In the genomic region with DNA sequence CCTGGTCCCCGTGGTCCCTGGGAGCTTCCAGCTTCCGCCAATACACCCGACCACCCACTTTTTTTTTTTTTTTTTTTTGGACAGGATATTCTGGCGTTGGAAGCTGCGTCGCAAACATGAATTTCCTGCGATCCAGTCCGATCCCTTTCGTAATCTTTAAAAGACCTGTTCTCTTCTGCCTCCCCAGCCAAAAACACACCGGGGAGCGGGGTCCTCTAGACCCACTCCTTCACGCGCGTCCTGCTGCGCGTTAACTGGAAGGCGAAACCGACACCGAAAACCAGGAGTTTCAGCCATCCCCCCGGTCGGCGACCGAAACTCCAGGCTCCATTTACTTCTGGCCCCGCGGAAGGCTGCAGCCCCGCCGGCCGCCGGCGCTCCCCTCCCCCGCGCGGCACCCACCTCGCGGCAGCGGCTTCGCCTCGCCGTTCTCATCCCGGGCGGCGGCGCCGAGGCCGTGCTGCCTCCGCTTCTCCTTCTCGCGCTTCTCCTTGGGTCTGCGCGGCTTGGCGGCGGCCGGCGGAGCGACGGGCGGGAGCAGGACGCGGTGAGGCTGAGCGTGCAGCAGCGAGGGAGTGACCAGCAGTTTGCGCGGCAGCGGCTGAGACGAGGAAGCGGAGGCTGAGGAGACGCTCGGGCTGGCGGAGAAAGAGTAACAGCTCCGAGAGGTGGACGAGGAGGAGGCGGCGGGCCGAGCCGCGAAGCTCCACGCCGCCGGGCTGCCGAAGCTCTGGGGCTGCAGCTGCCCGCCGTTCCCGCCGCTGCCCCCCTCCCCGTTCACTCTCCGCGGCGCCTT, we compare ENCODE assay signal across 8 mouse cellular contexts. TPM values are rescaled to one million over a fixed set of nuclear protein-coding genes. Genes with fewer than 3 reads are reported as not detected.
A peak's percentile ranks its signal among the peaks of the same experiment; 100 is the strongest.
DNase-seq lines count a peak whose midpoint lies in the region; ATAC-seq and TF ChIP-seq lines count a peak whose summit lies in the region.

No protein-coding gene starts in this region.

- under 1% methylated on average over 87 of the region's 88 CpGs for WGBS in heart, embryonic 12.5 days
- under 1% methylated on average over 87 of the region's 88 CpGs for WGBS in lung, embryonic 15.5 days
- 1% methylated on average over 88 of the region's 88 CpGs for WGBS in olfactory bulb, adult 2 months

- peaks cover 14% of the 10 kb centered on the region for H3K4me1 ChIP-seq in heart, embryonic 12.5 days (replicated peaks)
- H3K4me1 ChIP-seq in lung, embryonic 15.5 days: peaks cover 15% of the 10 kb centered on the region; the same call in 1 of the 2 replicates
- 0 out of 2 replicates have a peak, but pooled peaks cover 2% of the 10 kb centered on the region for H3K4me1 ChIP-seq in olfactory bulb, adult 2 months (ENCODE audit: control insufficient read depth, insufficient read depth, low read length)

- peak overlapping the region; percentile 97 for H3K27ac ChIP-seq in heart, embryonic 12.5 days (ENCODE audit: poor library complexity, severe bottlenecking)
- H3K27ac ChIP-seq in lung, embryonic 15.5 days: peak overlapping the region; percentile 99
- peak overlapping the region; percentile 97 for H3K27ac ChIP-seq in olfactory bulb, adult 2 months (ENCODE audit: insufficient read depth, low read depth, low read length)

- H3K4me3 ChIP-seq in heart, embryonic 12.5 days: peak overlapping the region; percentile 91
- peak overlapping the region; percentile 98 for H3K4me3 ChIP-seq in lung, embryonic 15.5 days
- peak overlapping the region; percentile 85 for H3K4me3 ChIP-seq in olfactory bulb, adult 2 months (ENCODE audit: insufficient read depth, low read depth, low read length)

- H3K9ac ChIP-seq in heart, embryonic 12.5 days: peak overlapping the region; percentile 97
- peak overlapping the region; percentile 94 for H3K9ac ChIP-seq in lung, embryonic 15.5 days

- no peaks in the 10 kb centered on the region for H3K27me3 ChIP-seq in heart, embryonic 12.5 days (replicated peaks)
- H3K27me3 ChIP-seq in lung, embryonic 15.5 days: no peaks in the 10 kb centered on the region

- peak; percentile 77 for DNase-seq in A20 (ENCODE audit: low read depth, low spot score)
- DNase-seq in NIH3T3 (ENCODE audit: low read depth): peak; percentile 70
- DNase-seq in kidney, postnatal 25 days: peak; percentile 44 to 74
- DNase-seq in thymus, postnatal 0 days (ENCODE audit: low spot score): peak; percentile 50

- peak overlapping the region; percentile 74 for H3K4me2 ChIP-seq in heart, embryonic 12.5 days
- H3K4me2 ChIP-seq in lung, embryonic 15.5 days: peak overlapping the region; percentile 56

- peaks cover 15% of the 10 kb centered on the region for H3K36me3 ChIP-seq in heart, embryonic 12.5 days
- no peaks in the 10 kb centered on the region for H3K36me3 ChIP-seq in lung, embryonic 15.5 days

- H3K9me3 ChIP-seq in heart, embryonic 12.5 days (replicated peaks): no peaks in the 10 kb centered on the region
- no peaks in the 10 kb centered on the region for H3K9me3 ChIP-seq in lung, embryonic 15.5 days

- peak; percentile 51 for ATAC-seq in erythroblast, adult 5-6 weeks (replicated peaks; ENCODE audit: low FRiP score, poor library complexity, severe bottlenecking)
- ATAC-seq in heart, embryonic 12.5 days (ENCODE audit: insufficient number of reproducible peaks, low FRiP score): peak; percentile 74
- ATAC-seq in lung, embryonic 15.5 days (ENCODE audit: borderline replicate concordance, extremely low read depth, low FRiP score, low TSS enrichment): peak; percentile 76

- TF ChIP-seq POLR2A in olfactory bulb, adult 2 months (IDR thresholded peaks at IDR 0.05; ENCODE audit: insufficient read depth, low read depth, low read length): 0 out of 2 replicates have a peak, but pooled peaks have one; percentile 35

- no peak for TF ChIP-seq CTCF in olfactory bulb, adult 2 months (IDR thresholded peaks at IDR 0.05; ENCODE audit: insufficient read depth, low read depth, low read length)

RNA-seq across cellular contexts. Expression of a gene that starts 5.1 kb away (rescaled TPM):
- total RNA-seq in erythroblast, adult 5-6 weeks (2015; ENCODE audit: low replicate concordance): 22.5 and 27.6 TPM in 2 replicates
- total RNA-seq in erythroblast, adult 5-6 weeks (2017; ENCODE audit: low replicate concordance): 28.9 and 43.9 TPM in 2 replicates
- polyA plus RNA-seq in heart, embryonic 12.5 days (2016; fragmentation: Nextera tagmentation; extraction: Ambion mirVana): 5.4 and 7.1 TPM in 2 replicates
- 4.5 and 4.9 TPM in 2 replicates for polyA plus RNA-seq in lung, embryonic 15.5 days (2015; fragmentation: Nextera tagmentation; extraction: Ambion mirVana)
- polyA plus RNA-seq in olfactory bulb, adult 2 months (2012; ENCODE audit: insufficient read depth, insufficient read length, low replicate concordance, missing spikeins): not detected in 2 replicates
- polyA plus RNA-seq in thymus, postnatal 0 days (2015; fragmentation: Nextera tagmentation; extraction: Ambion mirVana): 21.6 and 28.7 TPM in 2 replicates

Comparison
In these comparisons a context has a peak if more than half of its experiments do, and no peak if none do; other contexts are left out.
1. Peak in every context shown above with its lines: DNase-seq, ATAC-seq, H3K4me3 ChIP-seq and H3K27ac ChIP-seq.